Mouse (Mus musculus): ENCODE data around the gene Gipc3.
A peak's percentile ranks its signal among the peaks of the same experiment; 100 is the strongest.

Gene Gipc3

DNA sequence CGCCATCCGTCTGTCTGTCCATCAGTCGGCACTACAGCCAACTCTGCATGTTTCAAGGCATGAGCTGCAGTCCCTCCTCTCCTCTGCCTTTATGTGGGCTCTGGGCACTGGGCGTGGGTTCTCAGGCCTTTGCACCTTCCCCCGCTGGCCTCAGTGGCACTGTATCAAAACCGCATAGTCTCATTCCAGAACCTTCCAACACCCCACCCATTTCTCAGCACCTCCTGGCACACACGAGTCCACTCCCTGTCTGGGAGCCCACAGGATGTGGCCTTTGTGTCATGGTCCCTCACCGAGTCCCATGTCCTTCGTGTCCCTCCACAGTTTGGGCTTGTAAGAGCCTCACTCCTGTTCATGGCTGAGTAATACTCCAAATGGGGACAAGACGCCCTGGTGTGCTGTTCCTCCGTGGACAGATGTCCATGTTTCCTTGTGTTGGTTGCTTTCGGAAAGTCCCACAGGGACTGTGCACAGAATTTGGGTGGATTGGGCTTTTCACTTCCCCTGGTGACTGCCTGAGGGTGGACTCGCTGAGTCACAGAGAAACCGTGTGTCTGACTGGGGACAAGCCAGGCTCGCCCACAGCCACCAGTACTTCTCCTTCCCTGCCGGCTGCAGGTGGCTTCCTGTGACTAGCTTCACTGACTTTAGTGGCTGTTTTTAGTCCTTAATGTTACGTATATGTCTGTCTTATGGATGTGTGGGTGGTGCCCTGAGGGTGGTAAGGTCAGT, 44.5 kb downstream of the Gipc3 start:
- peak; percentile 26 for DNase-seq

DNA sequence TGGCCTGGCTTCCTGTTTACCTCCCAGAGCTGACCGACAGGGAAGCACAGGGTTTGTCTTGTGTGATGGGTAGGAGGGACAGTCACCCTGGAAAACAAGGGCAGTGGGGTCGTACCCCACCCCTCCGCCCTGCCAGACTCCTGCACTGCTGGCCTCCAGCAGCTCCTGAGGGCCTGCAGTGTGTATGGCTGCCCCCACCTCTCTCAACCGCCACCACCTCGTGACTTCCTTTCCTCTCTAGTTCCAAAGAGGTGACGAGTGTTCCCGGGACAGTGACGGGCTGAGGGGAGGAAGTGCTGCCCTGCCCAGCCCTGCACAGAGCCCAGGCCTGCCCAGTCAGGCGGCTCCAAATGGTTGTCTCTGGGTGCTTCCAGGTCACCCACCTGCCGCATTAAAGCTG, 45.2 kb downstream of the Gipc3 start:
- peak; percentile 79 for DNase-seq

GRCm38 (mm10) chr10:81297246-81297645, 45.8 kb downstream of the Gipc3 start:
- DNase-seq: no peak

GRCm38 (mm10) chr10:81295185-81295584, 47.9 kb downstream of the Gipc3 start:
- DNase-seq: no peak

DNA sequence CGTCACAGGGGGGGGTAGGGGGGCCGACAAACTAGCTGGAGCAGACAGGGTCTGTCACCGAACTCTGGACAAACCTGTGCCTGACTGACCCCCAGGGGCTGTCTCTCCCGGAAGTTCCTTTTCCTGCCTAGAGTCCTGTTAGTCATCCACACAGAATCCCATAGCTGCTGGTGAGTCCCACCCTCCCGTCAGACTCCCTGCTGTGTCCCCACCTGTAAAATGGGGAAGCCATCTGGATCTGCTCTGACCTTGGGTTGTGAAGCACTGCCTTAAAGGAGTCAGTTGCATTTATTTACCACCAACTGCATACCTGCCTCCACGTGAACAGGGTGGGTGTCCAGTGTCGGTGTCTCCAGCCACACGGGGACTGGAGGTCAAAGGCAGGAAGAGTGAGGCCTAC, 48.6 kb downstream of the Gipc3 start:
- DNase-seq: no peak

- DNase-seq: no peak
Measured at GRCm38 (mm10) chr10:81293334-81294030, 49.6 kb downstream of the Gipc3 start.

DNA sequence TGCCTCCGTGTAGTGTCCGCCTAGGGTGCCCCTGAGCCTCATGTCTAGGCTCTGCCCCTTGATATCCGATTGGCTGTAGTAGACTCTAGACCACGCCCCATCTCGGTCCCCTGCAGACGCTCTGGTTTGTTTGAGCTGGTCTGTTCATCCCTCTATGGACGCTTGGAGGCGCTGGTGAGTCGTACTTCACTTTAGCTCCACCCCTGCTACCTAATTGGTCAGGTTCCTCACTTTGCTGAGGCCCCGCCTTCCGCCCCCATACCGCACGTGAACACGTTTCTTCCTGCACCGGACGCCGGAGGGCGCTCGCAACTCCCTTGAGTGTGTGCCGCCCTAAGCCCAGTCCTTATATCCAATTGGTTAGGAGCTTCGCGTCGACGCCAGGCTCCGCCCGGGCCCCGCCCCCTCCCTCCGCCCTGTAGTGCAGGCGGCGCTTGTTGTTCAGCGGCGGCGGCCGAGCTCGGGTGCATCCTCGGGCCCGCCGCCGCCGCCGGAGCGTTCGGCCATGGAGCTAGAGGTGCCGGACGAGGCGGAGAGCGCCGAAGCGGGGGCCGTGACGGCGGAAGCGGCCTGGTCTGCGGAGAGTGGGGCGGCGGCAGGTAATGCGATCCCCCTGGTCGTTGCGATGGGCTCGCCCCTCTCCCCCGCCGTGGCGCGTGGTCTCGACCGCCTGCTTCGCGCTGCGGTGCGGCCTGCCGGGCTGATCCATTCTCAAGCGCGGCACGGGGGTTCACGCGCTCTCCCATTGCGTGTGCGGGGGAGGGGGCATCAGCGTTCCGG, 50.3 kb downstream of the Gipc3 start, which contains the start of gene Pip5k1c:
Pip5k1c (plus strand) TSS at position 410 of the 780 bp plus-strand sequence.
- DNase-seq: peak; percentile 100

GRCm38 (mm10) chr10:81291511-81292104, 51.5 kb downstream of the Gipc3 start, which contains the start of gene Tjp3:
TSS of gene Tjp3 (minus strand) at chr10:81291581.
- DNase-seq: no peak

GRCm38 (mm10) chr10:81290698-81291460, 52.2 kb downstream of the Gipc3 start:
- peak; percentile 65 for DNase-seq

GRCm38 (mm10) chr10:81289811-81290210, 53.3 kb downstream of the Gipc3 start:
- DNase-seq: peak; percentile 62

- peak; percentile 71 for DNase-seq
Measured at GRCm38 (mm10) chr10:81289278-81289677, 53.8 kb downstream of the Gipc3 start.

DNA sequence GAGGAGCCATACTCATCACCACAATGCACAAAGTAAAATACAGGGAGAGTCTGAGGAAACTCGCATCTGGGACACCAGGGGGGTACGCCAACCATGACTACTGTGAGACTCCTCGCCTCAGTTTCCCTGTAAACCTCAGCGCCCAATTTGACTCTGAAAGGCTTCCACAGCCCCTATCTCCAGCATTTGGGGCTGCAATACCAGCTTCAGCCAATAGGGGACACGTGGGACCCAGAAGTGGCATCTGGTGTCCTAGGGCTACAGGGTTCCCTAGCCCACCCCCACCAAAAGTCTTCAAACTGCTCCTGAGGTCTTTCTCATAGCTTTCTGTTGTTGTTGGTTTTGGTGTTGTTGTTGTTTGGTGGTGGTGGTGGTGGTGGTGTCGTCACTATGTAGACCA, 54.5 kb downstream of the Gipc3 start:
- no peak for DNase-seq

- DNase-seq: peak; percentile 66
Measured at GRCm38 (mm10) chr10:81287513-81288157, 55.4 kb downstream of the Gipc3 start.

GRCm38 (mm10) chr10:81286586-81286985, 56.5 kb downstream of the Gipc3 start:
- peak; percentile 81 for DNase-seq

DNA sequence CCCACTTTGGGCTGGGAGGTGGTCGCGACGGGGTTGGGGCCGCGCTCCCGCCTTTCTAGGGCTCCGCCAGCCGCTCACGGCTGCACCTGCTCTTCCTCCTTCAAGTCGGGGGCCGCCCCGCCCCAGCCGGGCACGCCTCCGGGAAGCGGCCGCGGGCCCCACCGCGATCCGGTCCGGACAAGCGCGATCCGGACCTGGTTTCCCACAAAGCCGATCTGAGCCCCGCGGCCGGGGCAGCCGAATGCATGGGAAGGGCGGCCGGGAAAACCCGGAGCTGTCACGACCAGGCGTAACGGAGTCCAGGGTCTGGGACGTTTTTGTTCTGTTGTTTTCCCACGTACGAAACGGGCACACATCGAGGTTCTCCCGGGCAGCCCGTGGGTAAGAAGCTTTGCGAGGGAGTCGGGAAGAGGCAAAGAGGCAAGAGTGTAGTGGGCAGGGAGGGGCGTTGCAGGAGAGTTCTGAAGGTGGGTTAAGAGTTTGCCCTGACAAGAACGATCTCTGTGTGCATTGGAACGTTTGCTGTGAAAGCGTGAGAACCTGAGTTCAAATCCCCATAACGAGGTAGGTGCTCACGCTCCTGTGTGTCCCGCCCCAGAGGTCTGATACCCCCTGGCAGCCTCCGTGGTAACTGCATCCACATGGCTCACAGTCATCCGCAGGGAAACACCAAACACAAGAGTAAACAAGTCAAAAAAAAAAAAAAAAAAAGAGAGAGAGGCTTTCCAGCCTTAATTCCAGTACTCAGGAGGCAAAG, 57.2 kb downstream of the Gipc3 start:
- DNase-seq: peak; percentile 89

Data from kidney, adult 9 months (tissue).